Mouse (Mus musculus) neural tube, embryonic 13.5 days (tissue): ENCODE data around the gene Efcab6. TPM values are rescaled to one million over a fixed set of nuclear protein-coding genes. Genes with fewer than 3 reads are reported as not detected.

ENCODE experiments used
- ATAC-seq: fragments of 200-750 bp; cut with Nextera tagmentation; 2 replicates; pipeline ENCODE4 v1.8.0; 2017; ENCODE audit warnings: low read depth, mild to moderate bottlenecking, moderate TSS enrichment, moderate library complexity
- H3K27ac ChIP-seq: fragments of 300-500 bp; sonication (generic); replicated peaks from 2 replicates; pipeline ENCODE4 v1.5.1; 2015; ENCODE audit warnings: moderate library complexity, mild to moderate bottlenecking, inconsistent platforms
- H3K27me3 ChIP-seq: fragments of 300-500 bp; sonication (generic); 2 replicates; pipeline ENCODE4 v1.6.1; 2015; ENCODE audit warnings: mild to moderate bottlenecking, inconsistent platforms
- H3K36me3 ChIP-seq: fragments of 300-500 bp; sonication (generic); 2 replicates; pipeline ENCODE4 v1.6.1; 2015; ENCODE audit warnings: mild to moderate bottlenecking, inconsistent platforms
- H3K4me1 ChIP-seq: fragments of 300-500 bp; sonication (generic); replicated peaks from 2 replicates; pipeline ENCODE4 v1.6.1; 2015; ENCODE audit warnings: inconsistent platforms
- H3K4me2 ChIP-seq: fragments of 300-500 bp; sonication (generic); 2 replicates; pipeline ENCODE4 v1.6.1; 2015; ENCODE audit warnings: inconsistent platforms, mild to moderate bottlenecking, moderate library complexity
- H3K4me3 ChIP-seq: fragments of 300-500 bp; sonication (generic); 2 replicates; pipeline ENCODE4 v1.5.1; 2015; ENCODE audit warnings: mild to moderate bottlenecking, inconsistent platforms
- H3K9ac ChIP-seq: fragments of 300-500 bp; sonication (generic); 2 replicates; pipeline ENCODE4 v1.6.1; 2015; ENCODE audit warnings: moderate library complexity, mild to moderate bottlenecking, inconsistent platforms
- H3K9me3 ChIP-seq: fragments of 300-500 bp; sonication (generic); 2 replicates; pipeline ENCODE4 v1.6.1; 2016; ENCODE audit warnings: inconsistent platforms
- WGBS: fragments of 180-500 bp; shearing (Covaris S2); methylation state at CpG from one replicate; pipeline ENCODE4 v1.1.7; 2015; 5-methylcytosine and 5-hydroxymethylcytosine counted together
- polyA plus RNA-seq: library from polyadenylated mRNA; unstranded; fragments of >200 nt; fragmentation: Nextera tagmentation; extraction: Ambion mirVana; gene quantifications from 2 replicates; pipeline ENCODE4 v1.2.1, GENCODE M21; 2015

Gene Efcab6
- polyA plus RNA-seq, 1 experiment from 2014 or later, result 0.36 TPM

DNA sequence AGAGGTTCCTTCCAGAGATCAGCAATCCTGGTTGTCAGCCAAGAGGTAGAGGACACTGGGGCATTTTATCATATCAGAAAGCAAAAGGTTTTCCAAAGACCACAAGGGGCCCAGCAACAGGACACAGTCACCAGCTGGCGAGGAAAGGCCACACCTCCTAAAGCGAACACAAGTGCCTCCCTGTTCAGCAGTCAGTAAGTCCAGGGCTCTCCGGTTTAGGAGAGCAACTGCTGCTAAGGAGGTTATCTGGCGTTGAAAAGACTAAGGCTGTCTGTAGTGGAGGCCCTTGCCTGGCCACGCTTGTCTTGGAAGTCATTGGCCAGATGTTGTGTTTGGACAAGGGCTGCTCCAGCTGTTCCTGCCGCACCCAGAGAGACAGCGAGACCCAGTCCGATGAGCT is 100.1 kb downstream of the Efcab6 start:
- peaks cover 27% of the 10 kb centered on the region for H3K4me1 ChIP-seq
- H3K4me3 ChIP-seq, result no peak overlapping the region
- 71% methylated on average over 8 of the region's 8 CpGs for WGBS
- no peak for ATAC-seq
- no peak overlapping the region for H3K9ac ChIP-seq
- H3K27me3 ChIP-seq, result no peaks in the 10 kb centered on the region
- no peaks in the 10 kb centered on the region for H3K36me3 ChIP-seq
- no peak overlapping the region for H3K27ac ChIP-seq
- no peaks in the 10 kb centered on the region for H3K9me3 ChIP-seq
- H3K4me2 ChIP-seq, result no peak overlapping the region

GRCm38 (mm10) chr15:83958376-83958775 is 106.8 kb downstream of the Efcab6 start:
- Histone ChIP-seq H3K27me3 (no peaks in the 10 kb centered on the region), H3K4me2 (no peak overlapping the region), H3K36me3 (no peaks in the 10 kb centered on the region), H3K4me3 (no peak overlapping the region), H3K9me3 (no peaks in the 10 kb centered on the region), H3K4me1 (peaks cover 16% of the 10 kb centered on the region), H3K9ac (no peak overlapping the region), H3K27ac (no peak overlapping the region)
- WGBS, result 70% methylated on average over 3 of the region's 3 CpGs
- no peak for ATAC-seq

DNA sequence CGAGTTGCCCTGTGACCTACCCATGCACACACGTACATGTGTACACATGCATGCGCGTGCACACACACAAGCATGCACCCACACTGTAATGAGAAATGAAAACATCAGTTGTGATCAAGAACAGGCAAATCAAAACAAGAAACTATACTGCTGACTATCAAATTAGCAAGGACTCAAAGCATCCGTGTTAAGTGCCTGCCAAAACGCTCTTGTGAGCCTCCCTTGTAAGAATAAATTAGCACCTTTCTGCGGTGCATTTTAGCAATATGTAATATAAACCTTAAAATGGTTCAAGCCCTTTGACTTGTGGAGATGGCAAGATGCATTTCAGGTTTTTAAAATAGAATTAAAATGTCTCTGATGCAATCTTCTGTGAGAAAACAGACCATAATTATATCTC is 108.2 kb downstream of the Efcab6 start:
- WGBS, result 91% methylated on average over 7 of the region's 7 CpGs
- H3K4me3 ChIP-seq, result no peak overlapping the region

GRCm38 (mm10) chr15:83955948-83956707 is 109.1 kb downstream of the Efcab6 start:
- no peaks in the 10 kb centered on the region for H3K36me3 ChIP-seq
- no peak for ATAC-seq
- H3K4me3 ChIP-seq, result no peak overlapping the region
- H3K27ac ChIP-seq, result no peak overlapping the region
- no peaks in the 10 kb centered on the region for H3K9me3 ChIP-seq
- 0 out of 2 replicates have a peak, but pooled peaks cover 5% of the 10 kb centered on the region for H3K4me1 ChIP-seq
- H3K27me3 ChIP-seq, result no peaks in the 10 kb centered on the region
- no peak overlapping the region for H3K4me2 ChIP-seq
- H3K9ac ChIP-seq, result no peak overlapping the region
- 83% methylated on average over 8 of the region's 8 CpGs for WGBS

More for the DNA sequence above, 108.2 kb downstream of the Efcab6 start:
- Histone ChIP-seq H3K4me2 (no peak overlapping the region), H3K9ac (no peak overlapping the region), H3K4me1 (0 out of 2 replicates have a peak, but pooled peaks cover 8% of the 10 kb centered on the region), H3K36me3 (no peaks in the 10 kb centered on the region), H3K27ac (no peak overlapping the region), H3K9me3 (no peaks in the 10 kb centered on the region), H3K27me3 (no peaks in the 10 kb centered on the region)
- ATAC-seq, result no peak

GRCm38 (mm10) chr15:83949729-83950491 is 115.3 kb downstream of the Efcab6 start:
- Histone ChIP-seq H3K9me3 (no peaks in the 10 kb centered on the region), H3K36me3 (no peaks in the 10 kb centered on the region), H3K9ac (peak overlapping the region; percentile 17; the same call in 1 of the 2 replicates), H3K4me2 (no peak overlapping the region), H3K27me3 (no peaks in the 10 kb centered on the region), H3K4me1 (peaks cover 4% of the 10 kb centered on the region; the same call in 1 of the 2 replicates), H3K27ac (no peak overlapping the region), H3K4me3 (no peak overlapping the region)
- no peak for ATAC-seq
- 53% methylated on average over 16 of the region's 16 CpGs for WGBS

GRCm38 (mm10) chr15:83939703-83940102 is 125.5 kb downstream of the Efcab6 start:
- Histone ChIP-seq H3K36me3 (no peaks in the 10 kb centered on the region), H3K27me3 (no peaks in the 10 kb centered on the region), H3K4me3 (no peak overlapping the region), H3K9ac (no peak overlapping the region), H3K4me2 (no peak overlapping the region), H3K9me3 (no peaks in the 10 kb centered on the region), H3K4me1 (peaks cover 7% of the 10 kb centered on the region; the same call in 1 of the 2 replicates), H3K27ac (no peak overlapping the region)
- 64% methylated on average over 5 of the region's 5 CpGs for whole genome bisulfite sequencing
- ATAC-seq, result no peak

DNA sequence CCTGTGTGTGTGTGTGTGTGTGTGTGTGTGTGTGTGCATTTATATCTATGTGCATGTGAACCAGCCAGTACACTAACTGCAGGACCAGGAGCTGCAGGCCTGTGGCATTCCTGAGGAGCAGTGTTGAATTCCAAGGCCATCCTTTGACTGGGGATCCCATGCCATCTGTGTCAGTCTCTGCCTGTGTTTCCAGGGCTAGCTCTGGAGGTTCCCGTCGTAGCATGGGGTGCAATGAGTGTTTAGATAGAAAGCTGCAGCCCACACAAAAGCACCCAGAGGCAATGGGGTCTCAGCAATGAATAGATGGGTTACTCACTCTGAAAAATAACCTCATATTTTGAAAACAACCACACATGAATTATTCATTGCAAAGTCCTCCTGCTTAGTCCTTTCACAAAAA is 126.7 kb downstream of the Efcab6 start:
- Histone ChIP-seq H3K4me3 (no peak overlapping the region), H3K36me3 (no peaks in the 10 kb centered on the region), H3K4me1 (peaks cover 7% of the 10 kb centered on the region; the same call in 1 of the 2 replicates), H3K4me2 (no peak overlapping the region), H3K9ac (no peak overlapping the region), H3K9me3 (no peaks in the 10 kb centered on the region), H3K27me3 (no peaks in the 10 kb centered on the region), H3K27ac (no peak overlapping the region)
- no peak for ATAC-seq
- WGBS, result 60% methylated on average over 2 of the region's 2 CpGs

GRCm38 (mm10) chr15:83936506-83936905 is 128.7 kb downstream of the Efcab6 start:
- Histone ChIP-seq H3K36me3 (no peaks in the 10 kb centered on the region), H3K9me3 (no peaks in the 10 kb centered on the region), H3K4me2 (no peak overlapping the region), H3K27me3 (no peaks in the 10 kb centered on the region), H3K27ac (no peak overlapping the region), H3K4me1 (peaks cover 7% of the 10 kb centered on the region; the same call in 1 of the 2 replicates), H3K4me3 (no peak overlapping the region), H3K9ac (no peak overlapping the region)
- WGBS, result 88% methylated on average over 4 of the region's 4 CpGs
- no peak for ATAC-seq

- Histone ChIP-seq H3K9me3 (no peaks in the 10 kb centered on the region), H3K36me3 (no peaks in the 10 kb centered on the region), H3K4me2 (no peak overlapping the region), H3K27me3 (no peaks in the 10 kb centered on the region), H3K4me3 (no peak overlapping the region), H3K9ac (no peak overlapping the region), H3K27ac (no peak overlapping the region), H3K4me1 (peaks cover 4% of the 10 kb centered on the region; the same call in 1 of the 2 replicates)
- ATAC-seq, result no peak
- WGBS, result 66% methylated on average over 2 of the region's 2 CpGs
These were observed 130.4 kb downstream of the Efcab6 start for GRCm38 (mm10) chr15:83934816-83935215.

DNA sequence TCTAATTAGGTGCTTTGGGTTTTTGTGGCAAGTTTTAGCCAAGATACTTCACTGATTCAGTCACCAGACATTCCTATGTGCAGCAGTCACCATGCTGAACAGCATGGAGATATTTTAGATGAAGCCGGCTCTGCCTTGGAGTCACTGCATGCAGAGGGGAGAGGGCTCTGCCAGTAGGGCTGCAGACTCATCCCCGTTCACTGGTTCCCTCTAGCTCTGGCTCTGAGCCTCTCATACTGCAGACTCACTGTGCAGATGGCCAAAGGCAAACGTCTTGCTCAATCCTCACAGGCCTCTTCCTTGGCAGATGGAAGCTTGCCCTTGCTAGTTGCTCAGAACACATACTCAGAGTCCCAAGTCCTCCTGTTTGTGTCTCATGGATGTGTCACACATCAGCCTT is 139.8 kb downstream of the Efcab6 start:
- Histone ChIP-seq H3K9me3 (no peaks in the 10 kb centered on the region), H3K36me3 (no peaks in the 10 kb centered on the region), H3K27me3 (no peaks in the 10 kb centered on the region), H3K4me2 (no peak overlapping the region), H3K4me3 (no peak overlapping the region), H3K4me1 (no peaks in the 10 kb centered on the region), H3K9ac (no peak overlapping the region), H3K27ac (no peak overlapping the region)
- WGBS, result 74% methylated on average over 3 of the region's 3 CpGs
- ATAC-seq, result no peak

- Histone ChIP-seq H3K4me3 (no peak overlapping the region), H3K27ac (no peak overlapping the region), H3K9me3 (no peaks in the 10 kb centered on the region), H3K4me1 (no peaks in the 10 kb centered on the region), H3K27me3 (no peaks in the 10 kb centered on the region), H3K36me3 (no peaks in the 10 kb centered on the region), H3K9ac (no peak overlapping the region), H3K4me2 (no peak overlapping the region)
- ATAC-seq, result no peak
- WGBS, result 37% methylated on average over 4 of the region's 4 CpGs
These were observed 140.5 kb downstream of the Efcab6 start for GRCm38 (mm10) chr15:83924656-83925055.

DNA sequence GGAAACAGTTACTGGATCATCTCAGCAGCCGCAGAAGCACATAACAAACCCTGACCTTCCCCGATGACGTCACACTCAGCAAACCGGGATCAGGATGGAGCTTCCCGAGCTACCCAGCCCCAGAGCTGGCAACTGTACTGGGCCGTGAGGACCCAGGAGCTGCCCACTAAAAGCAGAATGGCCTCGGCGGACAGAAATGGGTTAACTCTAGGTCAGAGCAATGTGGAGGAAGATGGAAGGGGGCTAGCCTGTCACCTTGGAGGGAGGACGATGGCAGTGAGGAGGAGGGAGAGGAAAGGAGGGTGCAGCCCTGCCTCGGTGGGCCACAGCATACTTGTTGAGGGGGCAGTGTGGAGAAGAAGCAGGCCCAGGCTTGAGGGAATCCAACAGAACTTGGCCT is 149.8 kb downstream of the Efcab6 start:
- Histone ChIP-seq H3K4me1 (no peaks in the 10 kb centered on the region), H3K9me3 (no peaks in the 10 kb centered on the region), H3K4me2 (no peak overlapping the region), H3K27ac (no peak overlapping the region), H3K4me3 (no peak overlapping the region), H3K9ac (no peak overlapping the region), H3K27me3 (no peaks in the 10 kb centered on the region), H3K36me3 (no peaks in the 10 kb centered on the region)
- 89% methylated on average over 10 of the region's 10 CpGs for WGBS
- ATAC-seq, result no peak
